Mouse (Mus musculus): ENCODE data around the gene Foxp1. TPM values are rescaled to one million over a fixed set of nuclear protein-coding genes. Genes with fewer than 3 reads are reported as not detected.
A peak's percentile ranks its signal among the peaks of the same experiment; 100 is the strongest.

Gene Foxp1
- polyA plus RNA-seq, 1 experiment from 2014 or later, result 66.8 TPM

- Histone ChIP-seq H3K27me3 (no peaks in the 10 kb centered on the region), H3K4me2 (peak overlapping the region; percentile 87), H3K36me3 (no peaks in the 10 kb centered on the region), H3K4me3 (peak overlapping the region; percentile 87), H3K9ac (peak overlapping the region; percentile 96), H3K9me3 (replicated peaks) (no peaks in the 10 kb centered on the region), H3K4me1 (replicated peaks) (peaks cover 12% of the 10 kb centered on the region), H3K27ac (peak overlapping the region; percentile 100)
- ATAC-seq (replicated peaks; ENCODE audit: insufficient number of reproducible peaks, insufficient read depth, low FRiP score, low read depth), result no peak
- WGBS, result under 1% methylated on average over 25 of the region's 27 CpGs
Observed at GRCm38 (mm10) chr6:99520676-99521037, 1.9 kb downstream of the Foxp1 start.

DNA sequence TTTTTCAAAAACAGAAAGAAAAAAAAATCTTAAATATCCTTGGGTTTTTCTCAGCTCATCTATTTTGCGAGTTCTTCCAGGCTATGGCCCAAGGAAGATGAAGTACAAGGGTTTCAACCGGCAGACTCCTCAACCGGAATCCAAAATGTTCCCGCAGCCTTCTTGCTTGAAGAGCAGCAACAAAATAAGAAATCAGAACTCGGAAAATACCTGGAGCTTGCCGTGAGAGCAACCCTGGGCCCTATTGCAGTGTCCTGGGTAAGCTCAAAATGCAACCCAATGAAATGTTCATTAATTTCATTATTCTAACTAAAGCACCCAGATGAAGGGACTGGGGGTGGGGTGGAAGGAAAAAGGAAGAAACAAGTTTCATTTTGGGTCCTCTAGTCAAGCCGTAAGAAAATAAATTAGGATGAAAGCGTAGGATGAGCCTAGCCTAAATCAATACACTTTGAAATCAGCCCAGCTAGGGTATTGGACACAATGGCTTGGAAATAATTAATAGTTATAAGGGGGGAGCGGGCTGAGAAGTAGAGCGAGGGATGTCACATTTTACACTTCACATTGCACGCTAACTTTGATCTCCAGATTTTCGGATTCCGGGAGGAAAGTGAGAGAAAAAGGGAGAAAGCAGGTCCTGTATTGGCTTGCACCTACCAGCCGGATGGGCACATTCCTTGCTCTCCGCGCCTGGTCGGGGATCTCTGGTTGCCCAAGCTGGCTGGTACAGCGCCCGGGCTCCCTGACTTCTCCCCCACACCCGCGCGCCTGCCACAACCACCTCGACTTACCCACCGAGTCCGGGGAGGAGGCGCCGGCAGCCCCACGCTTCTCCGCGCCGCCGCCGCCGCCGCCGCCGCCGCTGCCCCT is 2.5 kb downstream of the Foxp1 start:
- no peaks in the 10 kb centered on the region for H3K36me3 ChIP-seq
- H3K4me3 ChIP-seq, result peak overlapping the region; percentile 87
- H3K27me3 ChIP-seq, result no peaks in the 10 kb centered on the region
- ATAC-seq (replicated peaks; ENCODE audit: insufficient number of reproducible peaks, insufficient read depth, low FRiP score, low read depth), result no peak
- H3K4me2 ChIP-seq, result peak overlapping the region; percentile 87
- peaks cover 9% of the 10 kb centered on the region for H3K4me1 ChIP-seq (replicated peaks)
- 9% methylated on average over 37 of the region's 38 CpGs for WGBS
- no peaks in the 10 kb centered on the region for H3K9me3 ChIP-seq (replicated peaks)
- peak overlapping the region; percentile 96 for H3K9ac ChIP-seq
- H3K27ac ChIP-seq, result peak overlapping the region; percentile 100

GRCm38 (mm10) chr6:99519052-99519451 is 3.5 kb downstream of the Foxp1 start:
- Histone ChIP-seq H3K9me3 (replicated peaks) (no peaks in the 10 kb centered on the region), H3K4me3 (no peak overlapping the region), H3K9ac (no peak overlapping the region), H3K4me1 (replicated peaks) (peaks cover 8% of the 10 kb centered on the region), H3K36me3 (no peaks in the 10 kb centered on the region), H3K27me3 (no peaks in the 10 kb centered on the region), H3K4me2 (peak overlapping the region; percentile 87; the same call in 1 of the 2 replicates), H3K27ac (no peak overlapping the region)
- no peak for ATAC-seq (replicated peaks; ENCODE audit: insufficient number of reproducible peaks, insufficient read depth, low FRiP score, low read depth)
- 64% methylated on average over 4 of the region's 4 CpGs for WGBS

- WGBS, result 80% methylated on average over 7 of the region's 7 CpGs
- Histone ChIP-seq H3K9ac (no peak overlapping the region), H3K9me3 (replicated peaks) (no peaks in the 10 kb centered on the region), H3K36me3 (no peaks in the 10 kb centered on the region), H3K4me3 (no peak overlapping the region), H3K27ac (no peak overlapping the region), H3K4me2 (no peak overlapping the region), H3K27me3 (no peaks in the 10 kb centered on the region), H3K4me1 (replicated peaks) (peaks cover 18% of the 10 kb centered on the region)
- ATAC-seq (replicated peaks; ENCODE audit: insufficient number of reproducible peaks, insufficient read depth, low FRiP score, low read depth), result no peak
Observed at GRCm38 (mm10) chr6:99515667-99516199, 6.8 kb downstream of the Foxp1 start.

GRCm38 (mm10) chr6:99511862-99512261 is 10.7 kb downstream of the Foxp1 start:
- Histone ChIP-seq H3K9ac (no peak overlapping the region), H3K36me3 (no peaks in the 10 kb centered on the region), H3K4me2 (peak overlapping the region; percentile 44), H3K27me3 (no peaks in the 10 kb centered on the region), H3K4me1 (replicated peaks) (peaks cover 22% of the 10 kb centered on the region), H3K4me3 (no peak overlapping the region), H3K27ac (peak overlapping the region; percentile 29), H3K9me3 (replicated peaks) (no peaks in the 10 kb centered on the region)
- 0 out of 2 replicates have a peak, but pooled peaks have one; percentile 14 for ATAC-seq (replicated peaks; ENCODE audit: insufficient number of reproducible peaks, insufficient read depth, low FRiP score, low read depth)
- 14% methylated on average over 6 of the region's 6 CpGs for WGBS

GRCm38 (mm10) chr6:99509189-99509592 is 13.3 kb downstream of the Foxp1 start:
- Histone ChIP-seq H3K4me3 (no peak overlapping the region), H3K4me2 (no peak overlapping the region), H3K9ac (no peak overlapping the region), H3K9me3 (replicated peaks) (no peaks in the 10 kb centered on the region), H3K4me1 (replicated peaks) (peaks cover 22% of the 10 kb centered on the region), H3K27ac (no peak overlapping the region), H3K27me3 (no peaks in the 10 kb centered on the region), H3K36me3 (0 out of 2 replicates have a peak, but pooled peaks cover 9% of the 10 kb centered on the region)
- 67% methylated on average over 9 of the region's 9 CpGs for WGBS
- peak; percentile 27; the same call in 1 of the 2 replicates for ATAC-seq (replicated peaks; ENCODE audit: insufficient number of reproducible peaks, insufficient read depth, low FRiP score, low read depth)

DNA sequence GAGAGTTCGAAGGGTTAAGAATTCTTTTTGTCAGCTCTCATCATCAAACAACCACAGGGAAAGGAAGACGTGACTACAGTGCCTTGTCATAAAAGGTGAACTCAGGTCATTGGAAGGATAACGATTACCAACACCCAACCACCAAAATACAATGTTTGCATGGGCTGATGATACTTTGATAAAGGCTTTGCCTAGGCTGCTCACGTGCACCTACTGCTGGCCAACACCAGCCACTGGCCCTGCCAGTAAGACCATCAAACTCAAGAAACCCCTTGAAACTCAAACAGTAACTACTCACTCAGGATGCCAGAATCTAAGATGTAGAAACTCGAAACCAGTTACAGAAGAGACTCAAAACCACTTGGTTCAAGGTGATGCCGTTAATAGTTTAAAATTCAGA is 15.7 kb downstream of the Foxp1 start:
- H3K9ac ChIP-seq, result no peak overlapping the region
- no peaks in the 10 kb centered on the region for H3K27me3 ChIP-seq
- ATAC-seq (replicated peaks; ENCODE audit: insufficient number of reproducible peaks, insufficient read depth, low FRiP score, low read depth), result no peak
- peaks cover 16% of the 10 kb centered on the region for H3K4me1 ChIP-seq (replicated peaks)
- 83% methylated on average over 6 of the region's 6 CpGs for WGBS
- H3K4me2 ChIP-seq, result no peak overlapping the region
- no peak overlapping the region for H3K4me3 ChIP-seq
- H3K9me3 ChIP-seq (replicated peaks), result no peaks in the 10 kb centered on the region
- H3K27ac ChIP-seq, result no peak overlapping the region
- 0 out of 2 replicates have a peak, but pooled peaks cover 13% of the 10 kb centered on the region for H3K36me3 ChIP-seq

DNA sequence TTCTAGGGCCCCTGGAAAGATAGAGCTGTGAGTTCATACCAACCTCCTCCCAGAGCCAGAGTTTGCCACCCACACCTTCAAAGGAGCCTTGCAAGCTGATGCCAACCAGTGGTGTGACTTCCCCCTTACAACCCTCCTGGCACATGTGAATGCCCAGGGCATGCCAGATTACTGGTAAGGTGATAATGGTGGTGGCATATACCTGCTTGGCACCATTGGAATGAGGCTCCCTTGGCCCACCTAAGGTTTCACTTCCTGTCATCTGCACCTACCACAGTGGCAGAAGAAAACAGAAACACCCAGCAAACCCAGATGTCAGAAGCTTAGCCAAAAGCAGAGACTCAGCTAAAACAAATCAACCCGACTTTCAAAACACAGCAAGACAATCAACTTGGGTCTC is 18.8 kb downstream of the Foxp1 start:
- H3K9me3 ChIP-seq (replicated peaks), result no peaks in the 10 kb centered on the region
- H3K27me3 ChIP-seq, result no peaks in the 10 kb centered on the region
- H3K4me2 ChIP-seq, result no peak overlapping the region
- H3K36me3 ChIP-seq, result 0 out of 2 replicates have a peak, but pooled peaks cover 13% of the 10 kb centered on the region
- no peak overlapping the region for H3K27ac ChIP-seq
- WGBS, result 90% methylated on average over 1 of the region's 1 CpGs
- H3K9ac ChIP-seq, result no peak overlapping the region
- no peak overlapping the region for H3K4me3 ChIP-seq
- H3K4me1 ChIP-seq (replicated peaks), result no peaks in the 10 kb centered on the region
- ATAC-seq (replicated peaks; ENCODE audit: insufficient number of reproducible peaks, insufficient read depth, low FRiP score, low read depth), result no peak

- Histone ChIP-seq H3K4me2 (no peak overlapping the region), H3K4me3 (no peak overlapping the region), H3K9me3 (replicated peaks) (no peaks in the 10 kb centered on the region), H3K27me3 (no peaks in the 10 kb centered on the region), H3K9ac (no peak overlapping the region), H3K36me3 (0 out of 2 replicates have a peak, but pooled peaks cover 13% of the 10 kb centered on the region), H3K27ac (no peak overlapping the region), H3K4me1 (replicated peaks) (no peaks in the 10 kb centered on the region)
- WGBS, result 74% methylated on average over 2 of the region's 2 CpGs
- no peak for ATAC-seq (replicated peaks; ENCODE audit: insufficient number of reproducible peaks, insufficient read depth, low FRiP score, low read depth)
Observed at GRCm38 (mm10) chr6:99502727-99503126, 19.8 kb downstream of the Foxp1 start.

- ATAC-seq (replicated peaks; ENCODE audit: insufficient number of reproducible peaks, insufficient read depth, low FRiP score, low read depth), result no peak
- Histone ChIP-seq H3K4me3 (no peak overlapping the region), H3K4me2 (no peak overlapping the region), H3K36me3 (0 out of 2 replicates have a peak, but pooled peaks cover 13% of the 10 kb centered on the region), H3K4me1 (replicated peaks) (no peaks in the 10 kb centered on the region), H3K27ac (no peak overlapping the region), H3K9ac (no peak overlapping the region), H3K27me3 (no peaks in the 10 kb centered on the region), H3K9me3 (replicated peaks) (no peaks in the 10 kb centered on the region)
- 83% methylated on average over 6 of the region's 6 CpGs for WGBS
Observed at GRCm38 (mm10) chr6:99502314-99502713, 20.2 kb downstream of the Foxp1 start.

DNA sequence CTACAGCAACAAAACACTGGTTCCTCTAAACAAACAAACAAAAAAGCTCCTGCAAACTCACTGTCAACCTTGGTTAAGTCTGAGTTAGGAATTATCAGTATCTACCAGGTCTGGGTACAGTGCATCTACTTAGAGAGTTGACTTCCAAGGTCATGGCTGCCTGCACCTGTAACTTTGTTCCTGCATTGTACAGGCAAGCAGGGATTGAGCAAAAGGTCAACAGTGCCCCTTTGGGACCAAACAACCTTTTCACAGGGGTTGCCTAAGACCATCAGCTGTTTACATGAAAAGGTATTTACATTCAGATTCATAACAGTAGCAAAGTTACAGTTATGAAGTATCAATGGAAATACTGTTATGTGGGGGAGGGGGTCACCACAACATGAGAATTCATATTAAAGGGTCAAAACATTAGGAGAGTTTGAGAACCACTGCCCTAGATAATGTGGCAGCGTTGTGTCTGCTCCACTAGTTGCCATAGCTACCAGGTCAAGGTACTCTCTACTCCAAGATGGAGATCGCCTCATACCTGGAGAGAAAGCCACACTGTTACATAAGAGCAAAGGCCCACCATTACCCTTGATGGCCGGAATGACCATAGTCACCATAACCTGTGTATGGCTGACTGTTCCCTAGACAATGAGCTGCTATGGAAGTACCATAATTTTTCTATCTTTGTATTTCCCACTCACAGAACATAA is 21.8 kb downstream of the Foxp1 start:
- Histone ChIP-seq H3K4me3 (no peak overlapping the region), H3K36me3 (0 out of 2 replicates have a peak, but pooled peaks cover 8% of the 10 kb centered on the region), H3K9me3 (replicated peaks) (no peaks in the 10 kb centered on the region), H3K9ac (no peak overlapping the region), H3K27me3 (no peaks in the 10 kb centered on the region), H3K4me1 (replicated peaks) (peaks cover 2% of the 10 kb centered on the region; the same call in 1 of the 2 replicates), H3K4me2 (no peak overlapping the region), H3K27ac (no peak overlapping the region)
- 89% methylated on average over 3 of the region's 3 CpGs for WGBS
- no peak for ATAC-seq (replicated peaks; ENCODE audit: insufficient number of reproducible peaks, insufficient read depth, low FRiP score, low read depth)
